Mouse (Mus musculus): ENCODE results near the gene Cxcr5. TPM values are rescaled to one million over a fixed set of nuclear protein-coding genes. Genes with fewer than 3 reads are reported as not detected.
"Not testable (repeated sequence)": the region's sequence is repeated elsewhere in the genome, so short reads cannot be mapped to it uniquely, and the experiment has no call there.

Gene Cxcr5
- polyA plus RNA-seq, 1 experiment from 2014 or later: not detected

DNA sequence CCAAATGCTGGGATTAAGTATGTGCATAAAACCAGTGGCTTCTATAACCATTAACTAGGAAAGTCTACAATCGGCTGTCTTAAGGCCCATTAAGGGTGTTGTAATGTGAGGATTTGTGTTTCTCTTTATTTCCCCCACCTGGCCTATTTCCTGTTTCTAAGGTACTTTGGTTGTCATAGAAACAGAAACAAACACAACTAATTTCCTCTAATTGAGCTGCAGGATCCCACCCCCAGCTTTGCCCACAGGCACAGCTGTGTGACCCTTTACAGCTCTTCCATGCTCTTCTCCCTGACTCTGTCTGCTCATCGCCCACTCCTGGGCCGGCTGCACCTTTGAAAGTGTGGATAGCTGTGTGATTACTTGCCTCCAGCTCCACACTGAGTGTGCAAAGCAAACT, 19.7 kb upstream of the Cxcr5 start:
- H3K4me3 ChIP-seq: no peak overlapping the region
- H3K4me1 ChIP-seq: no peaks in the 10 kb centered on the region
- H3K36me3 ChIP-seq: no peaks in the 10 kb centered on the region
- peaks cover 10% of the 10 kb centered on the region for H3K9me3 ChIP-seq (replicated peaks)
- 65% methylated on average over 3 of the region's 3 CpGs for WGBS
- H3K27me3 ChIP-seq (ENCODE audit: low read depth, poor library complexity, severe bottlenecking): no peaks in the 10 kb centered on the region
- H3K27ac ChIP-seq (replicated peaks): no peak overlapping the region
- DNase-seq (ENCODE audit: low spot score): no peak

DNA sequence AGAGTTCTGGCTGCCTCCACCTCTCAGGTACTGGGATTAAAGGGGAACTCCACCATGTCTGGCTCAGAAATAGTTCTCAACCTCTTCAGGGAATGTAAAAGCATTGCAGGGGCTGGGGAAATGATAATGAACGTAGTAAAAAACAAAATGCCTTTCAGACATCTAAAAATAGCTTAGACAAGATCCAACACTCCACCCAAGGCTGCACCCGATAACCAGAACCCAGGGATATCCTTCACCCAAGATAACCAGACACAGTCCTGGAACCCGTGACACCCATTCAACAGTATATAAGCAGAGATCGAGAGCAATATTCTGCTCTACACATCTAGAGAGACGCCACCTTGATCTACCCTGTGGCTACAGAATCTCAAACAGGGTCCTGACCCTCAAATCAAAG, 18.4 kb upstream of the Cxcr5 start:
- no peak for DNase-seq (ENCODE audit: low spot score)
- Histone ChIP-seq H3K36me3 (no peaks in the 10 kb centered on the region), H3K27ac (replicated peaks) (no peak overlapping the region), H3K9me3 (replicated peaks) (peaks cover 10% of the 10 kb centered on the region), H3K4me1 (no peaks in the 10 kb centered on the region), H3K27me3 (ENCODE audit: low read depth, poor library complexity, severe bottlenecking) (no peaks in the 10 kb centered on the region), H3K4me3 (no peak overlapping the region)
- WGBS: 93% methylated on average over 5 of the region's 5 CpGs

DNA sequence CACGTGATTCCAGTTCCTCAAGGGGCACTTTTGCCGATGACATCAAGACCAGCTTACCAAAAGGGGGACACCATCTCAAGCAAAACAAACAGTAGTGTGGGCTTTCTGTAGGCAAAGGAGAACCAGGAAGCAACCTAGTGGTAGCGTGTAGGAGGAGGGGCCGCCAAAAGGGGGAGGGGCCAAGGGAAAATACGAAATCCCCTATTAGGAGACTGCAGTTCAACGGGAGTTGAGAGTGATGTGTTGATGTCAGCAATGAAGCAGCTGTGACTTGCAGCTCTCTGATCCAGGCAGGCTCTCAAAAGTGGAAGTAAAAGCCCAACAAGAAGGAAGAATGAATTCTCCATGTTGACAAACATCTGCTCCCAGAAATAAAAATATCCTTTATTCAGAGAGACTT, 17.7 kb upstream of the Cxcr5 start:
- no peaks in the 10 kb centered on the region for H3K27me3 ChIP-seq (ENCODE audit: low read depth, poor library complexity, severe bottlenecking)
- H3K4me1 ChIP-seq: no peaks in the 10 kb centered on the region
- H3K9me3 ChIP-seq (replicated peaks): peaks cover 8% of the 10 kb centered on the region
- no peak overlapping the region for H3K4me3 ChIP-seq
- WGBS: 50% methylated on average over 6 of the region's 6 CpGs
- H3K36me3 ChIP-seq: no peaks in the 10 kb centered on the region
- no peak overlapping the region for H3K27ac ChIP-seq (replicated peaks)
- DNase-seq (ENCODE audit: low spot score): no peak

DNA sequence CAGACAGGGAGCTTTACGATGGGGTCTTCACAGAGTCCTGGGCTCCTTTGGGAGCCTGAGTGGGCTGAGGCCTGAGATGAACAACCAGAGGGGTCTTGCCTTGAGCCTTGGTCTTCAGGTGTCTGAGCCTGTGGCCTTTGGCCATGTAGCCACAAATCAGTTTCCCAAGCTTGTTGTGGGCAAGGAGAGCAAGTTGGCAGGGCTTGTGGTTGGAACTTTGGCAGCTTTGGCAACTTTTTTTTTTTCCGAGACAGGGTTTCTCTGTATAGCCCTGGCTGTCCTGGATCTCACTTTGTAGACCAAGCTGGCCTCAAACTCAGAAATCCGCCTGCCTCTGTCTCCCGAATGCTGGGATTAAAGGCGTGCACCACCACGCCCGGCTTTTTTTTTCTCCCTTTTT, 14.4 kb upstream of the Cxcr5 start:
- not testable (repeated sequence) for H3K27ac ChIP-seq (replicated peaks); H3K27me3 ChIP-seq (ENCODE audit: low read depth, poor library complexity, severe bottlenecking); H3K36me3 ChIP-seq; H3K9me3 ChIP-seq (replicated peaks); H3K4me3 ChIP-seq; H3K4me1 ChIP-seq; DNase-seq (ENCODE audit: low spot score)
- WGBS: 94% methylated on average over 7 of the region's 7 CpGs

DNA sequence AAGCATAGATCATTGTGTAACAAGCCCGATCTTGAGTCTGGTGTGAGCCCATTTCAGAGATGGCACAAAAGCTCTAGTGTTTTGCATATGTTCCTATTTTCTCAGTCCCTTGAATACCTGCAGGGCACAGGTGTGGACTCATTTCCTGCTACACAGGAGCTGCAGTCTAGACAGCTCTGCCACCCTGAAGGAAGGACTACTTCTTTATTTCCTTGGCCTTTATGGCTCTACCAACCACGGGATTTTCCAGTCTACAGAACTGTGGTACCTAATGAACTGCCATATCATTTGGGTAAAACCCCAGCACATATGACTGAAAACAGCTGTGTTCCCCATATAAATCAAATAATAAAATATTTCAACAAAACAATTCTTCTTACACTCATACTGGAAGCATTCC, 13.4 kb upstream of the Cxcr5 start:
- no peaks in the 10 kb centered on the region for H3K4me1 ChIP-seq

DNA sequence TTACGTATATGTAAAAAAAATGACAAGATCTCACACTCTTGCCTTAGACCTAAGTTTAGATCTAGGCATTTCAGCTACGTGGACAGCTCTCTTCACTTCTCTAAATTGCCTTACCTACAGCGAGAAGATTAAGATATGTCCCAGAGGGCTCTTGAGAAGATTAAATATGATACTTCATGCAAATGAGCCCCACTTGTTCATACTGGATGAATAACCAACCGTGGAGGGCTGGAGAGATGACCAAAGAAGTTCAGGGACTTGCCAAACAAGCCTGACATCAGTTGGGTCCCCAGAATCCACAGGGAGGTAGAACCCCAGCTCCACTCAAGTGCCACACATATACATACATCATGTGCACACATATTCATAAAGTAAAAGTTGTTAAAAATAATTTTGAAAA, 11.6 kb upstream of the Cxcr5 start:
- no peak for DNase-seq (ENCODE audit: low spot score)
- no peaks in the 10 kb centered on the region for H3K9me3 ChIP-seq (replicated peaks)
- no peaks in the 10 kb centered on the region for H3K36me3 ChIP-seq
- H3K27ac ChIP-seq (replicated peaks): no peak overlapping the region
- no peak overlapping the region for H3K4me3 ChIP-seq
- no peaks in the 10 kb centered on the region for H3K4me1 ChIP-seq
- H3K27me3 ChIP-seq (ENCODE audit: low read depth, poor library complexity, severe bottlenecking): no peaks in the 10 kb centered on the region
- 90% methylated on average over 4 of the region's 4 CpGs for WGBS

More for the DNA sequence above, 13.4 kb upstream of the Cxcr5 start:
- Histone ChIP-seq H3K9me3 (replicated peaks) (no peaks in the 10 kb centered on the region), H3K27ac (replicated peaks) (no peak overlapping the region), H3K27me3 (ENCODE audit: low read depth, poor library complexity, severe bottlenecking) (no peaks in the 10 kb centered on the region), H3K4me3 (no peak overlapping the region), H3K36me3 (no peaks in the 10 kb centered on the region)
- DNase-seq (ENCODE audit: low spot score): no peak
- WGBS: 91% methylated on average over 2 of the region's 2 CpGs

DNA sequence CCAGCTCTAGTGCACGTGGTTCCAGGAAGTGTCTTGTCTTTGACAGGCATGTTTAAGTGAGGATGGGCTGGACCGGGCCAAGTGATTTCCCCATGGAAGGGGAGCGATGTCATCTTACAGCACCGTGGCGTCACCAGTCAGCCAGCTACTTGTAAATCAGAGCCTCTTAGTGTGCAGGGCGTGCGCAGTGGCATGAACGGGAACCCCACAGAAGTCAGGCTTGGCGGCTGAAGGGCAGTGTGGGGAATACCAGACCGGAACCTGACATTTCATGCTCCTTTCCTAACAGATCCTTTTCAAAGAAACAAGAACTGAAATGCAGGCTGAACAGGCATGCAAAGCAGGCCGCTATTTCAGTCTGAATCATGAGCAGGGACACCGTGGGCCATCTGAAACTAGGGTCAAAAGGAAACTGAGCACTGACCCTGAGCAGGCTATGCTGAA, 9.3 kb upstream of the Cxcr5 start:
- no peaks in the 10 kb centered on the region for H3K9me3 ChIP-seq (replicated peaks)
- WGBS: 89% methylated on average over 12 of the region's 12 CpGs
- H3K27ac ChIP-seq (replicated peaks): no peak overlapping the region
- H3K27me3 ChIP-seq (ENCODE audit: low read depth, poor library complexity, severe bottlenecking): no peaks in the 10 kb centered on the region
- peaks cover 7% of the 10 kb centered on the region for H3K4me1 ChIP-seq
- DNase-seq (ENCODE audit: low spot score): no peak
- H3K36me3 ChIP-seq: no peaks in the 10 kb centered on the region
- H3K4me3 ChIP-seq: no peak overlapping the region

DNA sequence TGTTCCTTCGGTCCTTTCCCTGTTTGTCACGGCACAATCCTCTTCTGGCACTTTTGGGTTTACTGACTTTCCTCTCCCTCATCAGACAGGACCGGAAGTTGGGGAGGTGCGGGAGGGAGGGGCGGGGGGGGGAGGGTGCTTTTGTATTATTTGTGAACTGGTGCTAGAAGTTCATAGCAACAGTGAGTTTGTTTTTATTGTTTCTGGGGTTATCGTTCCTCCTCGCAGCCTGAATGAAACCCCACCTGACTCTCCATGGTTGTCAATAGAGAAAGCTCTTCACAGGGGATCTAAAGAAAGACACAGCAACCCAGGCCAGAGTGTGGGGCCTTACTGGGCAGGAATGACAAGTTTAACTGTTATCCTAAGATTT, 6.4 kb upstream of the Cxcr5 start:
- H3K4me3 ChIP-seq: no peak overlapping the region
- H3K27me3 ChIP-seq (ENCODE audit: low read depth, poor library complexity, severe bottlenecking): no peaks in the 10 kb centered on the region
- H3K27ac ChIP-seq (replicated peaks): peak overlapping the region; percentile 63
- WGBS: 52% methylated on average over 7 of the region's 7 CpGs
- H3K9me3 ChIP-seq (replicated peaks): no peaks in the 10 kb centered on the region
- DNase-seq (ENCODE audit: low spot score): no peak
- peaks cover 19% of the 10 kb centered on the region for H3K4me1 ChIP-seq
- H3K36me3 ChIP-seq: no peaks in the 10 kb centered on the region

DNA sequence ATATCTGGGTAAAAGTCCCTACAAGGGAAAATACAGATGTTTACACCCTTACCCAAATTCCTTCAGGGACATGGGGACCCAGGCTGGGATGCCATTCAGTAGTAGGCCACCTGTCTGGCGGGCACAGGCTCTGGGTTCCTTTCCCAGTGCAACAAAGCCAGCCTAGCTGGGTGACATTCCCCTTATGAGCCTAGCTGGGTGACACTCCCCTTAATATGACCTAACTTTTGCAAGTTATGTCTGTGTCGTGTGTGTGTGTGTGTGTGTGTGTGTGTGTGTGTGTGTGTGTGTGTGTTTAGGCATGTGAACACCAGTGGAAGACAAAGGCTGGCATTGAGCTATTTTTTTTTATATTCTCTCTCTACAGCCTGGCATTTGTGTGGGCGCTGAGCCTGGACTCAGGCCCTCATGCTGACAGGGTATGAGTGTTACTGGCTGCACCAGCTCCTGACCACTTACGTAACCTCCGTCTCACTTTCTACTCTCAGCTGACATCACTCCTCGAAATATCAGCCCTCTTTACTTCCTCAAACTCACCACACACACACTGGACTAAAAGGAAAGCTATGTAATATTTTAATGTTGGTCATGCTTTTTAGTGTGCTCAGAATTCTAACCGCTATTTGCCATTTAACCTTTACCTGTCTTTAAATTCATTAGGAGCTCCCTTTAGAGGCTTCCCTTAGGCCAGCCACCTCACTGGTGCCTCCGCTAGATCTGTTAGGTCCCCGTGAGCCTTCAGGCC, 5.8 kb upstream of the Cxcr5 start:
- 83% methylated on average over 9 of the region's 9 CpGs for WGBS
- H3K27me3 ChIP-seq (ENCODE audit: low read depth, poor library complexity, severe bottlenecking): no peaks in the 10 kb centered on the region
- peak overlapping the region; percentile 63 for H3K27ac ChIP-seq (replicated peaks)
- no peaks in the 10 kb centered on the region for H3K9me3 ChIP-seq (replicated peaks)
- no peak for DNase-seq (ENCODE audit: low spot score)
- H3K36me3 ChIP-seq: no peaks in the 10 kb centered on the region
- no peak overlapping the region for H3K4me3 ChIP-seq
- H3K4me1 ChIP-seq: peaks cover 24% of the 10 kb centered on the region

DNA sequence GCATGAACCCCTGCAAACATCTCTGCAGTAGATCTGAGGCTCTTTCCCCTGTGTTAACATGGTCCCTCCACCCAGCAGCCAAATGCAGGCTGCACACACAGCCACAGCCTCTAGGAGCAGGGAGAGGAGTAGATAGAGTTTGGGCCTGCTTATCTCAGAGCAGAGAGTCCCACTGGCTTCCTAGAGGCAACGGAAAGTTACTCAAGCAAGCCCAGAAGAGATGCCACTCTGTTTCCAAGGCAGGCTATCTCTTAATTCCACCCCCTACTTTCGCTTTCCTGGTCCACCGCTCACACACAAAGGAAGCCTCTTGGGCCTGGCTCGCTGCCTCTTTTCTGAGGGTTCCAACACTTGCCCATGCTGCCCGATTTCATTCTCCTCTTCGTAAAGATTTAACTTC, 3.7 kb upstream of the Cxcr5 start:
- H3K27ac ChIP-seq (replicated peaks): peak overlapping the region; percentile 58
- peaks cover 25% of the 10 kb centered on the region for H3K4me1 ChIP-seq
- H3K27me3 ChIP-seq (ENCODE audit: low read depth, poor library complexity, severe bottlenecking): no peaks in the 10 kb centered on the region
- H3K4me3 ChIP-seq: no peak overlapping the region
- no peaks in the 10 kb centered on the region for H3K9me3 ChIP-seq (replicated peaks)
- DNase-seq (ENCODE audit: low spot score): peak; percentile 34
- 25% methylated on average over 6 of the region's 6 CpGs for WGBS
- H3K36me3 ChIP-seq: no peaks in the 10 kb centered on the region

DNA sequence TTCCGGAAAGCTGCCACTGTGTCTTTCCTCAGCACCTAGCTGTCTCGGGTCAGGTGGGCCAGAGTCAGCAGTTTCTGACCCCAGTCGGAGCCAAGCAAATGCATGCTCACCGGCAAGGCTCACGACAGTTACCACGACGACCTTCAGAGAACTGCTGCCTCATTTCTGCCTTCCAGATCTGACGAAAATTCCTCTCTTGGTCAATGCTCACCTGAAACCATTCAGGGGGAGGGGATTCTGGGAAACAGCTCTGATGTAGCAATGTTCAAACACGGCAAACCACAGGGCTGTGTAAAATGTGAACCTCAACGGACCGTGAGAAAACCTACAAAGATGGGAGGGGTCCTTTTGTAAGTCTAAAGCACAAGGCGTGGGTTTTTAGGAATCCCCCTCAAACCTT, 1.3 kb upstream of the Cxcr5 start:
- Histone ChIP-seq H3K4me3 (no peak overlapping the region), H3K4me1 (peaks cover 22% of the 10 kb centered on the region), H3K27ac (replicated peaks) (no peak overlapping the region), H3K36me3 (no peaks in the 10 kb centered on the region), H3K27me3 (ENCODE audit: low read depth, poor library complexity, severe bottlenecking) (no peaks in the 10 kb centered on the region), H3K9me3 (replicated peaks) (no peaks in the 10 kb centered on the region)
- WGBS: 60% methylated on average over 12 of the region's 12 CpGs
- no peak for DNase-seq (ENCODE audit: low spot score)

DNA sequence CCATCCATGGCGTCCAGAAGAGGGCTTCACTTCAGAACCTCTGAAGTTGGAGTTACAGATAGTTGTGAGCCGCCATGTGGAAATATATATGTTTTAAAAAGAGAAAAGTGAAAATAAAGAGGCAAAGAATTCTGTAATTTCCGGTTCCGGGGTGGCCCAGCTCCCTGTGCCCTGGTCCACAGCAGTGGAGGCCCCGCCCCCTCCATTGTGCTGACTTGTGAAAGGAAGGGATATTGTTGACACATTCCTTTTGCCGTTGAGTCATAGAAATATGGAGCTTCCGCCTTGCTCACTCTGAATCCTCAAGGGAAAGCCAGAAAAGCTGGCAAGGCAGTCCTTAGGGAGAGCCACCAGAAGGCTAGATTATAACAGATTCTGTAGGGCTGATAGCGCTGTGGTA, 9.5 kb downstream of the Cxcr5 start:
- no peaks in the 10 kb centered on the region for H3K27me3 ChIP-seq (ENCODE audit: low read depth, poor library complexity, severe bottlenecking)
- no peak overlapping the region for H3K4me3 ChIP-seq
- H3K9me3 ChIP-seq (replicated peaks): no peaks in the 10 kb centered on the region
- H3K4me1 ChIP-seq: no peaks in the 10 kb centered on the region
- H3K27ac ChIP-seq (replicated peaks): no peak overlapping the region
- WGBS: 87% methylated on average over 8 of the region's 8 CpGs
- DNase-seq (ENCODE audit: low spot score): no peak
- no peaks in the 10 kb centered on the region for H3K36me3 ChIP-seq

DNA sequence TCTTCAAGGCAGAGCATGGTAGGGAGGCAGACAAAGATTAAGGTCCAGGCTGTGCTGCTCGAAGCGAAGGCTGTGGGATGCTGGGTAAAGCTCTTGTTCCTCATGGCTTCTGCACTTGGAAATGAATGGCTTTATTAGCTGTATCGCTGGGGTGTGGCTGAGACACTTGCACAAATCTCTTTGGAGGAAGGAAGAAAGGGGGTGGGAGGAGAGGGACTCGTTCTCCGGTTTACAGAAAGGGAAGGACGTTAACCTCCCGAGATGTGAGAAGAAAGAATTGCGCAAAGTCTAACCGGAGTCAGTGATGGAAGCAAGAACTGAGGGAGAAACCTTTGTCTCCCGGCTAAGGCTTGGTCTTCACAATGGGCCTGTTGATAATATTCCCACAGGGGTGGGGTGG, 10.5 kb downstream of the Cxcr5 start:
- Histone ChIP-seq H3K27ac (replicated peaks) (no peak overlapping the region), H3K4me3 (no peak overlapping the region), H3K27me3 (ENCODE audit: low read depth, poor library complexity, severe bottlenecking) (no peaks in the 10 kb centered on the region), H3K9me3 (replicated peaks) (no peaks in the 10 kb centered on the region), H3K36me3 (no peaks in the 10 kb centered on the region), H3K4me1 (no peaks in the 10 kb centered on the region)
- 90% methylated on average over 10 of the region's 10 CpGs for WGBS
- DNase-seq (ENCODE audit: low spot score): no peak
